Mouse (Mus musculus) G1E (cell line): ENCODE data around the gene Pgf. TPM values are rescaled to one million over a fixed set of nuclear protein-coding genes. Genes with fewer than 3 reads are reported as not detected.

Experiments
- ATAC-seq: 2 replicates; pipeline ENCODE4 v1.8.0; 2016; ENCODE audit warnings: mild to moderate bottlenecking; ENCODE audit not compliant: insufficient number of reproducible peaks, poor library complexity, low FRiP score, severe bottlenecking; ENCODE audit errors: extremely low read depth
- DNase-seq: peaks from one replicate; pipeline ENCODE4 v3.0.0; 2012; ENCODE audit warnings: low spot score
- H3K27me3 ChIP-seq: 2 replicates; pipeline ENCODE4 v1.6.1; 2012; ENCODE audit warnings: mild to moderate bottlenecking, low read length, inconsistent platforms; ENCODE audit not compliant: insufficient read depth
- H3K36me3 ChIP-seq: replicated peaks from 2 replicates; pipeline ENCODE3; 2012; ENCODE audit warnings: mild to moderate bottlenecking, inconsistent platforms
- H3K4me1 ChIP-seq: 2 replicates; pipeline ENCODE4 v1.6.1; 2012; ENCODE audit warnings: low read depth, low read length, inconsistent platforms, mixed read lengths; ENCODE audit not compliant: insufficient read depth
- H3K4me3 ChIP-seq: 2 replicates; pipeline ENCODE4 v1.5.1; 2012; ENCODE audit warnings: low read depth, mild to moderate bottlenecking, inconsistent platforms, low read length, moderate library complexity, mixed read lengths
- H3K9me3 ChIP-seq: replicated peaks from 2 replicates; pipeline ENCODE4 v1.6.1; 2012; ENCODE audit warnings: inconsistent platforms
- CTCF ChIP-seq: IDR thresholded peaks from 2 replicates; pipeline ENCODE4 v1.5.1; 2012; ENCODE audit warnings: low read depth, low read length, inconsistent platforms, mixed read lengths
- GATA1 ChIP-seq: IDR thresholded peaks from 2 replicates; pipeline ENCODE4 v1.6.1; 2012; ENCODE audit warnings: borderline replicate concordance, low read length, inconsistent platforms, mixed read lengths
- GATA2 ChIP-seq: IDR thresholded peaks from 2 replicates; pipeline ENCODE4 v1.6.1; 2012; ENCODE audit warnings: low read depth, low read length, inconsistent platforms, borderline replicate concordance
- POLR2AphosphoS5 ChIP-seq: IDR thresholded peaks from 2 replicates; pipeline ENCODE4 v1.6.1; 2012; ENCODE audit warnings: low read depth, low read length, inconsistent platforms; ENCODE audit not compliant: insufficient replicate concordance
- TAL1 ChIP-seq: conservative IDR thresholded peaks from 2 replicates; pipeline ENCODE4 v1.6.1; 2012; ENCODE audit warnings: low read depth, low read length, inconsistent platforms, mixed read lengths
- polyA plus RNA-seq: library from polyadenylated mRNA; stranded (reverse); fragments of >175 nt; gene quantifications from 2 replicates; pipeline ENCODE4 v1.2.3, GENCODE M21; 2012
- total RNA-seq, 2 experiments: library from RNA; stranded (forward) in 1 of 2; stranded (reverse) in 1 of 2; fragments of 200-1000 nt in 1 of 2; fragments of >200 nt in 1 of 2; fragmentation: Nextera tagmentation in 1 of 2; gene quantifications; 2 replicates each; pipeline ENCODE4 v1.2.3; 2014 to 2017

The Pgf gene
- total and polyA plus RNA-seq, 3 experiments = 2.1 TPM; not detected in 2

DNA sequence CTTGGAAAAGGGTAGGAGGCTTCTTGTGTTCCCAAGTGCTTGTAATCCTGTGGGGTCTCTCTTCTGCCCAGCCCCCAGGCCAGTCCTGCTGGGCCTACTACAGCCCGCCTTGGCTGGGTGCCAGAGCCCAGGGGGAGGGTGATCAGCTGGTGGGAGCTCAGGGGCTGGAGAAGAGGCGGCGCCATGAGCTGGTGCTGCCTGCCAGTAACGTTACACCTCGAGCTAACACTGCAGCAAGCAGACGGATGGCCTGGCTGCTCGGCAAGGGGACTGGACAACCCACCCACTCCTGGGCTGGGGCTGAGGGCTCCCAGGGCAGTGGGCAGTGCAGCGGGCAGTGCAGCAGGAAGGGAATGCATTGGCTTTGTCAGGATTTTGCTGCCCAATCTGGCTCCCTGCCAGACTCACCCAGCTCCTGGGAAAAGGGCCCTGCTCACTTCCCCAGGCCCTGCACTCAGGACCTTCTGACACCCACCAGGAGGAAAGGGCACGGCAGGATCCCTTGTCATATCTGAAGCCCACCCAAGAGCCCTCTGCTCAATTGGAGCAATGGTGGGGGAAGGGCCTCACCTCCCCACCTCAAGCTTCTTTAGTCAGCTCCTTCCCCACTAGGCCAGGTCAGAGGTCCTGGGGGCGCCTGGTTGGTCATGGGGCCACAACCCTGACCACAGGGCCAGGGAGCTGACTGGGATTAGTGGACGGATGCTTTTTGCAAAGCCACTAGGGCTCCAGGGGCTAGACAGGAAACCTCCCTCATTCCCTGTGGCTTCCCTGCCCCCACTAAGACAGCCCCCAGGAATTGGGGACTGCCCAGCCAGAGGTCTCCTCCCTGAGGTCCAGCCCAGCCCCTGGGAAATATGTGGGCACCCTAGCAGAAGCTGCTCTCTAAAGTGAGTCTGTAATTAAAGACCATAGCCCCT is 1.4 kb downstream of the Pgf start:
- DNase-seq (no peak), ATAC-seq (no peak)
- no peak for TF ChIP-seq CTCF
- no peak for TF ChIP-seq GATA1
- TF ChIP-seq GATA2 = no peak
- Histone ChIP-seq H3K36me3 (no peaks in the 10 kb centered on the region), H3K4me3 (no peak overlapping the region), H3K27me3 (peaks cover 91% of the 10 kb centered on the region), H3K4me1 (peaks cover 16% of the 10 kb centered on the region), H3K9me3 (no peaks in the 10 kb centered on the region)

DNA sequence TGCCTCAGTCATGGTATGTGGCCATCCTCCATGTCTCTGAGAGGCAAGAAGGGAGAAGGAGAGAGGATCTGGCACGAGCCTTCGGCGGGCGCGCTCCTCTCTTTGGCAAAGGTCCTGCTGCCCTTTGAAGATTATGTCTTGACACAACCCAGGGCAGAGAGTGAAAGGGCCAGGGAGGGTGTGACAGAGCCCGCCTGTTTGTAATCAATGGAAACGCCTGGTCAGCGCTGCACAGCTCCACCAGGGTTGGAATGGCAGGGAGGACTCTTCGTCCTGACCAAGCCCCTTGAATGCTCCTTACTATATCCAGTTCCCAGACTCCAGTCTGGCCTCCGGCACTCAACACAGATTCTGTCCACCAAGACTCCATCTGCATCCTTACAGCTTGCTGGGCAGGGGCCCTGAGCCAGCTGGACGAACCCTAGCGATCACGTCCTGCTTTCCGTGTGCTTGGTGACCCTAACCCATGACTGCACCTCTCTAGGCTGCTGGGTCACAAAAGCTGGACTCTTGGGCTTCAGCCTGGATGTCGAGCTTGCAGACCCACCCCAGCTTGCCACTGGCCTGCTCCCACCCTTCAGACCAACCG is 2.4 kb downstream of the Pgf start:
- no peak for TF ChIP-seq POLR2AphosphoS5
- no peak for TF ChIP-seq GATA1
- TF ChIP-seq CTCF = no peak
- TF ChIP-seq TAL1 = no peak
- Histone ChIP-seq H3K27me3 (peaks cover 91% of the 10 kb centered on the region), H3K4me3 (no peak overlapping the region), H3K36me3 (no peaks in the 10 kb centered on the region), H3K4me1 (peaks cover 16% of the 10 kb centered on the region), H3K9me3 (no peaks in the 10 kb centered on the region)
- DNase-seq (no peak), ATAC-seq (no peak)

DNA sequence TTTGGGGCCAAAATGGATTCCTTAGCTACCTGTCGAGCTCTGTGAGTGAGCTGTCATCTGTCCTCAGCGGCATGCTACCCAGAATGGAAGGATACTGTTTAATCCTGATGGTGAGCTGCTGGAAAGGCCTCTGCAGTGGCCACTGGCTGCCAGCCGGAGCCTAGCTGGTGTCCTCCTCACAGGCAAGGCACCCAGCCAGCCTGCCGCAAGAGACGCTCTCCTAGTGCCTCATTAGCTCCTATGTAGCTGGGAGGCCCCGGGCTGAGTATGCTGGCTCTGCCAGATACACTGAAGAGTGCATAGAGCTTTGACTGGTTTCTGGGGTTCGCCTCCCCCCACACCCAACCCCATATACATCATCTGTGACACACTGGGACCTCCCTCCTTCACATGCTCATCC is 3.6 kb downstream of the Pgf start:
- Histone ChIP-seq H3K36me3 (no peaks in the 10 kb centered on the region), H3K27me3 (peaks cover 93% of the 10 kb centered on the region), H3K4me1 (peaks cover 22% of the 10 kb centered on the region), H3K4me3 (no peak overlapping the region), H3K9me3 (no peaks in the 10 kb centered on the region)
- DNase-seq (no peak), ATAC-seq (no peak)
- TF ChIP-seq TAL1 = no peak
- TF ChIP-seq CTCF = no peak
- no peak for TF ChIP-seq GATA1
- no peak for TF ChIP-seq GATA2
- TF ChIP-seq POLR2AphosphoS5 = no peak

DNA sequence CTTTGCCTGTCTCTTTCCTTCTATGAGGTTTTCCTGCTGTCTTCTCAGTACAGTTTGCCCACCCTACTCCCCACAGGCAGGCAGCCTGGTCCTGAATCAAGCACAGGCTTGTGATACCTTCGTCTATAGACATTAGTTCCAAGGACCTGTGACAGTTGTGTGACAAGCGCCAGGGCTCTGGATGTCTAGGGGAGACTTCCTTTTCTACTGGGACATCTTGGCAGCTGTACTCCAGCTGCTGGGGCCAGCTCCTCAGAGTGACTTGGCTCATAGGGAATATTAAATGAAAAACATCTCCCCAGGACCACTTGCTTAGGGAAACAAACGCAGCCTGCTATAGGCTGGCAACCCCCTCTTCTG is 6.7 kb downstream of the Pgf start:
- H3K27me3 ChIP-seq = peaks cover 81% of the 10 kb centered on the region
- H3K4me1 ChIP-seq = peaks cover 7% of the 10 kb centered on the region

DNA sequence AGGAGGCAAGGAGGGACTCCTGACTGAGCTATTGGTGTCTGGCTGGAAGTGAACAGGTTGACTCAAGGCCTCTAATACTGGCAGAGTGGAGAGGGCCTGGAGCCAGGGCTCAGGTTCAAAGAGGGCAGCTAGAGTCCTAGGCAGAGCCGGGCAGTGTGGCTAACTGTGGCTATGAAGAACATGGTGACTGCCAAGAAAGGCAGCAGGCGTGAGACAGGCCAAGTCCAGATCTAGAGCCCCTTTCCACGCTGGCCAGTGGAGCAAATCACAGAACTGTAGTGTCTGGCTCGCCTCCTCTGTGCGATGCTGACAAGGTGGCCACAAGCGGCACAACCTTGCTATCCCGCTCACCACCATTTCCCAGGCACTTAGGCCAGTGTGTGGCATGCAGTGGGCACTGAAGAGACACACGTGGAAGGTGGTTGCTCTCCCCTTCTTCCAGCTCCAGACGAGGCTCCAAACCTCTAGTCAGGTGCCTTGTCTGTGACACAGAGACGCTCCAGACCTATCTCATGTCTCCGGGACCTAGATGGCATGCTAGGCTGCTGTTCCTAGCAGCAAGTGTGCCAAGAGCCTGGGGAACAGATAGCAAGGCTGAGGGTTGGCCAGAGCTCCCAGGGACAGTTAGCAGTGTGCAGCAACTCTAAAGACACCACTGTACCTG is 7.2 kb downstream of the Pgf start:
- Histone ChIP-seq H3K4me3 (no peak overlapping the region), H3K9me3 (no peaks in the 10 kb centered on the region), H3K27me3 (peaks cover 79% of the 10 kb centered on the region), H3K4me1 (peaks cover 6% of the 10 kb centered on the region), H3K36me3 (no peaks in the 10 kb centered on the region)
- DNase-seq = no peak
- no peak for TF ChIP-seq TAL1
- no peak for TF ChIP-seq GATA2
- no peak for TF ChIP-seq GATA1
- no peak for TF ChIP-seq CTCF
- no peak for TF ChIP-seq POLR2AphosphoS5
- ATAC-seq = no peak

More for the DNA sequence above, 6.7 kb downstream of the Pgf start:
- DNase-seq = no peak
- ATAC-seq = no peak
- Histone ChIP-seq H3K36me3 (no peaks in the 10 kb centered on the region), H3K9me3 (no peaks in the 10 kb centered on the region), H3K4me3 (no peak overlapping the region)
- TF ChIP-seq POLR2AphosphoS5 = no peak

DNA sequence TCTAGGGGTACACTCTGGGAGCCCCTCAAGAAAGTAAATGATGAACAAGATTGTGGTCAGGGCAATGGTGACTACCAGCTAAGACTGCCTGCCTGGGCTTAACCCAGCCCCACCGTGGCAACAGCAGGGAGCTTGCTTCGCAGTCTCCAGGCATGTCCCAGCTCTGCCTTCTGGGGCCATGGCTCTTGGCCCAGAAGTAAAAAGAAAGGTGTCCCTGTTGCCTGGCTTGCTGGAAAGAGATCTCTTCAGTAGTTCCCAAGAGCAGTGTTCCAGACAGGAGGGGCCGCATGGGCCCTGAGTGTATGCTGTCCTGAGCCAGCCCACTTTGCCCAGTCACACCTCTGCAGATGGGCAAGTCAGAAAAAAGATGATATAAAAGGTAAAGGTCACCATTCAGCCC is 7.7 kb downstream of the Pgf start:
- Histone ChIP-seq H3K4me3 (no peak overlapping the region), H3K27me3 (peaks cover 78% of the 10 kb centered on the region)
- ATAC-seq = no peak

More for the DNA sequence above, 7.7 kb downstream of the Pgf start:
- no peak for TF ChIP-seq GATA1
- no peak for TF ChIP-seq POLR2AphosphoS5
- TF ChIP-seq CTCF = no peak
- TF ChIP-seq TAL1 = no peak
- no peak for TF ChIP-seq GATA2
- H3K36me3 ChIP-seq = no peaks in the 10 kb centered on the region
- no peaks in the 10 kb centered on the region for H3K9me3 ChIP-seq
- no peak for DNase-seq
- peaks cover 6% of the 10 kb centered on the region for H3K4me1 ChIP-seq
